Mouse (Mus musculus) ES-Bruce4 (cell line): ENCODE measurements around the gene Olfr893. TPM values are rescaled to one million over a fixed set of nuclear protein-coding genes. Genes with fewer than 3 reads are reported as not detected.
"Not testable (repeated sequence)": the region's sequence is repeated elsewhere in the genome, so short reads cannot be mapped to it uniquely, and the experiment has no call there.

Experiments used
- H3K27ac ChIP-seq: 2 replicates; pipeline ENCODE4 v1.5.1; 2012; ENCODE audit warnings: low read length, inconsistent platforms; ENCODE audit not compliant: insufficient read depth
- H3K27me3 ChIP-seq: 2 replicates; pipeline ENCODE4 v1.6.1; 2012; ENCODE audit warnings: mild to moderate bottlenecking, low read length, inconsistent platforms; ENCODE audit not compliant: control insufficient read depth, poor library complexity, insufficient read depth, severe bottlenecking
- H3K36me3 ChIP-seq: 2 replicates; pipeline ENCODE4 v1.6.1; 2012; ENCODE audit warnings: inconsistent platforms, mild to moderate bottlenecking, low read length, moderate library complexity; ENCODE audit not compliant: control insufficient read depth, poor library complexity, insufficient read depth, severe bottlenecking
- H3K4me1 ChIP-seq: one replicate; pipeline ENCODE4 v1.8.1; 2011; ENCODE audit warnings: low read length; ENCODE audit not compliant: control insufficient read depth, insufficient read depth
- H3K4me3 ChIP-seq: 2 replicates; pipeline ENCODE4 v1.5.1; 2011; ENCODE audit warnings: low read depth, mild to moderate bottlenecking, low read length
- H3K9ac ChIP-seq: 2 replicates; pipeline ENCODE4 v1.6.1; 2012; ENCODE audit warnings: low read depth, mild to moderate bottlenecking, inconsistent platforms; ENCODE audit not compliant: poor library complexity, severe bottlenecking
- H3K9me3 ChIP-seq: replicated peaks from 2 replicates; pipeline ENCODE4 v1.6.1; 2012; ENCODE audit warnings: mild to moderate bottlenecking, low read length, inconsistent platforms; ENCODE audit not compliant: control insufficient read depth, poor library complexity, insufficient read depth, severe bottlenecking
- CTCF ChIP-seq: IDR thresholded peaks from one replicate; pipeline ENCODE4 v1.8.1; 2011; ENCODE audit warnings: low read depth, low read length
- EP300 ChIP-seq: IDR thresholded peaks from 2 replicates; pipeline ENCODE4 v1.6.1; 2011; ENCODE audit warnings: low read depth, low read length; ENCODE audit not compliant: insufficient read depth
- POLR2A ChIP-seq: IDR thresholded peaks from one replicate; pipeline ENCODE4 v1.8.1; 2011; ENCODE audit warnings: low read length; ENCODE audit not compliant: insufficient read depth
- polyA plus RNA-seq: library from polyadenylated mRNA; stranded (reverse); fragments of >200 nt; gene quantifications from 2 replicates; pipeline ENCODE4 v1.2.4, GENCODE M21; 2011; ENCODE audit warnings: low read depth; ENCODE audit not compliant: missing spikeins, insufficient read depth, insufficient read length

Gene Olfr893
- polyA plus RNA-seq: not detected in 2 replicates

- H3K27me3 ChIP-seq: no peaks in the 10 kb centered on the region
- no peak within 1 kb of the TSS for H3K27ac ChIP-seq
- no peaks in the 10 kb centered on the region for H3K4me1 ChIP-seq
- H3K9ac ChIP-seq: no peak within 1 kb of the TSS
- no peaks in the 10 kb centered on the region for H3K36me3 ChIP-seq
- TF ChIP-seq POLR2A (no peak), EP300 (no peak), CTCF (no peak)
- no peaks in the 10 kb centered on the region for H3K9me3 ChIP-seq
- H3K4me3 ChIP-seq: no peak within 1 kb of the TSS
These were observed at the start of gene Olfr893 for GRCm38 (mm10) chr9:38208065-38208464. Gene Olfr893 (plus strand): TSS chr9:38208365.

DNA sequence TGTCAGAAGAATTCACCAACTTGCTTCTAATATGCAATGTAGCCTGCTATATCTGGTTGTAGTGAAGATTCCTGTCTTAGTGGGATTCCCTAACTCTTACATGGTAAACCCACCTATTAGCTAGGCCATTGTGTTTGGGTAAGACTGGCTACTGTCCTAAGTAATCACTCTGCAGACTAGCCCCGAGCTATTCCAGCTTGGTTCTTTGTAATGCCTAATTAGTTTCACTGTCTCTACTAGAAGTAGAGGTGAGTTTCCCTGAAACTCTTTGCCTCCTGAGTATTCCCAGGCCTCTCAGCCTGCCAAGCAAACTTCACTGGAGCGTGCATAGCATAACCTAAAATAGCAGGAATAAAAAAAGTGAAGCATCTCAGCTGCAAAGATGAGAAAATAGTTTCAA, 39.8 kb upstream of the Olfr893 start:
- H3K27ac ChIP-seq, H3K36me3 ChIP-seq, H3K27me3 ChIP-seq, H3K4me1 ChIP-seq, H3K9me3 ChIP-seq, H3K4me3 ChIP-seq, H3K9ac ChIP-seq: not testable (repeated sequence)

- Histone ChIP-seq H3K36me3 (no peaks in the 10 kb centered on the region), H3K4me1 (no peaks in the 10 kb centered on the region), H3K9ac (no peak within 1 kb of the TSS), H3K4me3 (no peak within 1 kb of the TSS), H3K27ac (no peak within 1 kb of the TSS), H3K27me3 (no peaks in the 10 kb centered on the region), H3K9me3 (no peaks in the 10 kb centered on the region)
- no peak for TF ChIP-seq EP300
- no peak for TF ChIP-seq POLR2A
- no peak for TF ChIP-seq CTCF
These were observed 27.4 kb upstream of the Olfr893 start, which contains the start of gene Olfr891 for GRCm38 (mm10) chr9:38180721-38181120. Gene Olfr891 (minus strand): TSS chr9:38180821.

DNA sequence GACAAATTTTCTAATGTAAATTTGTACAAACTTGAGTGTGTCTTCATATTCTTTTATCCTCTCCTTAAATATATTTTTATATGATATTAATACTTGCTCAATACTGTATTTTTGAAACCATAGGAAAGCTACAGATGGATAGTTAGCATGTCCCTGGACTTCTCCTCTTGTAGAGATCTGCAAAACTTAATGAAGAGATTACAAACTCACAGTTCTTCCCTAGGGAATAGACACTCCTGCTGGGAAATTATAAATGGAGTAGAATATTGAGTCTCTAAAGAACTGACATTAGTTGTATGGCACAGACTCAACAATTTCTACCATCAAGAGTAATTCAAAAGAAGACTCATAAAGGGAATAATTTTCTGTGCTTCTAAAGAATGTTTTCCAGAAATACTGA, 9.6 kb downstream of the Olfr893 start, which contains the start of gene Olfr894:
Olfr894 (plus strand) TSS at position 301 of the 400 bp plus-strand sequence.
- Histone ChIP-seq H3K27ac (no peak within 1 kb of the TSS), H3K36me3 (no peaks in the 10 kb centered on the region), H3K27me3 (no peaks in the 10 kb centered on the region), H3K4me3 (no peak within 1 kb of the TSS), H3K4me1 (no peaks in the 10 kb centered on the region), H3K9me3 (no peaks in the 10 kb centered on the region), H3K9ac (no peak within 1 kb of the TSS)
- TF ChIP-seq EP300: no peak
- TF ChIP-seq POLR2A: no peak
- no peak for TF ChIP-seq CTCF

DNA sequence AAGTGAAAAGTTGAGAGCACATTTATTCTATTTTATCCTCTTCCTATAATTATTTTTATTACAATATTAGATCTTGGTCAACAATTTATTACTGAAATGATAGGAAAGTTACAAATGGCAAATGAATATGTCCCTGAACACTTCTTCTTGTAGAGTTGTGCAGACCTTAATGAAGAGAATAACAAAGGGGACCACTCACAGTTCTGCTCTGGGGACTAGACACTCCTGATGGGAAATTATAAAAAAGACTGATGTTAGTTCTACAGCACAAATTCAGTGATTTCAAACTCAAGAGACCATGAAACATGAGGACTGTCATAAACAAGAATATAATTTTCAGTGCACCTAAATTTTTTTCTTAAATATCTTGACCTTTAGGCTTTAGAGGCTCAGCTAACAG, 44.3 kb downstream of the Olfr893 start, which contains the start of gene Olfr143:
Olfr143 (plus strand) TSS at position 301 of the 400 bp plus-strand sequence.
- H3K36me3 ChIP-seq: no peaks in the 10 kb centered on the region
- H3K27me3 ChIP-seq: no peaks in the 10 kb centered on the region
- no peak within 1 kb of the TSS for H3K9ac ChIP-seq
- H3K9me3 ChIP-seq: no peaks in the 10 kb centered on the region
- no peak for TF ChIP-seq POLR2A
- no peak for TF ChIP-seq EP300
- TF ChIP-seq CTCF: no peak
- no peaks in the 10 kb centered on the region for H3K4me1 ChIP-seq
- H3K4me3 ChIP-seq: no peak within 1 kb of the TSS
- no peak within 1 kb of the TSS for H3K27ac ChIP-seq

Other genes with a start within 250 kb of the Olfr893 start
- not detected in 2 replicates for gene Olfr881, start 216.5 kb upstream of the Olfr893 start, polyA plus RNA-seq
- not detected in 2 replicates for gene Olfr883, start 182.6 kb upstream of the Olfr893 start, polyA plus RNA-seq
- not detected in 2 replicates for gene Olfr884, start 161.8 kb upstream of the Olfr893 start, polyA plus RNA-seq
- not detected in 2 replicates for gene Olfr885, start 147.0 kb upstream of the Olfr893 start, polyA plus RNA-seq
- not detected in 2 replicates for gene Olfr887, start 124.3 kb upstream of the Olfr893 start, polyA plus RNA-seq
- gene Olfr888, start 100.2 kb upstream of the Olfr893 start, polyA plus RNA-seq: not detected in 2 replicates
- not detected in 2 replicates for gene Olfr889, start 93.2 kb upstream of the Olfr893 start, polyA plus RNA-seq
- not detected in 2 replicates for gene Olfr890, start 65.8 kb upstream of the Olfr893 start, polyA plus RNA-seq
- gene Olfr891, start 27.5 kb upstream of the Olfr893 start, polyA plus RNA-seq: not detected in 2 replicates
- not detected in 2 replicates for gene Olfr894, start 9.7 kb downstream of the Olfr893 start, polyA plus RNA-seq
- gene Olfr143, start 44.4 kb downstream of the Olfr893 start, polyA plus RNA-seq: not detected in 2 replicates
- not detected in 2 replicates for gene Olfr895, start 59.5 kb downstream of the Olfr893 start, polyA plus RNA-seq
- not detected in 2 replicates for gene Olfr896-ps1, start 82.7 kb downstream of the Olfr893 start, polyA plus RNA-seq
- gene Olfr25, start 120.7 kb downstream of the Olfr893 start, polyA plus RNA-seq: not detected in 2 replicates
- 0.15 TPM in 1 of 2 replicates, not detected in the other for gene Olfr898, start 140.0 kb downstream of the Olfr893 start, polyA plus RNA-seq
- gene Olfr250, start 158.5 kb downstream of the Olfr893 start, polyA plus RNA-seq: not detected in 2 replicates
- gene Olfr251, start 168.7 kb downstream of the Olfr893 start, polyA plus RNA-seq: not detected in 2 replicates
- not detected in 2 replicates for gene Olfr147, start 193.3 kb downstream of the Olfr893 start, polyA plus RNA-seq
- gene Olfr901, start 221.1 kb downstream of the Olfr893 start, polyA plus RNA-seq: not detected in 2 replicates
- gene Olfr902, start 239.3 kb downstream of the Olfr893 start, polyA plus RNA-seq: not detected in 2 replicates